Mouse (Mus musculus): ENCODE results near the gene Sox8. TPM values are rescaled to one million over a fixed set of nuclear protein-coding genes. Genes with fewer than 3 reads are reported as not detected.

Sox8 gene
- polyA plus RNA-seq, 1 experiment from 2014 or later: 2.2 TPM

GRCm38 (mm10) chr17:25577263-25577662, 6.8 kb upstream of the Sox8 start:
- H3K27ac ChIP-seq: no peak overlapping the region
- no peak overlapping the region for H3K9ac ChIP-seq (ENCODE audit: low read depth, low read length)
- ATAC-seq (replicated peaks; ENCODE audit: low FRiP score, low read depth): no peak
- H3K4me1 ChIP-seq (replicated peaks; ENCODE audit: insufficient read depth, low read length): peaks cover 6% of the 10 kb centered on the region; the same call in 1 of the 2 replicates
- no peak for DNase-seq (ENCODE audit: low spot score)
- no peak for TF ChIP-seq CTCF (IDR thresholded peaks at IDR 0.05; ENCODE audit: low read depth)
- H3K4me3 ChIP-seq (replicated peaks; ENCODE audit: low read depth, low read length): no peak overlapping the region
- WGBS: 72% methylated on average over 6 of the region's 6 CpGs
- H3K36me3 ChIP-seq (ENCODE audit: insufficient read depth, low read length): no peaks in the 10 kb centered on the region
- no peaks in the 10 kb centered on the region for H3K27me3 ChIP-seq (ENCODE audit: insufficient read depth, low read length)
- H3K9me3 ChIP-seq (replicated peaks; ENCODE audit: low read length): no peaks in the 10 kb centered on the region
- no peak overlapping the region for H3K4me2 ChIP-seq (ENCODE audit: low read length)

GRCm38 (mm10) chr17:25576034-25576433, 5.5 kb upstream of the Sox8 start:
- ATAC-seq (replicated peaks; ENCODE audit: low FRiP score, low read depth) (no peak), DNase-seq (ENCODE audit: low spot score) (no peak)
- H3K4me2 ChIP-seq (ENCODE audit: low read length): no peak overlapping the region
- H3K36me3 ChIP-seq (ENCODE audit: insufficient read depth, low read length): no peaks in the 10 kb centered on the region
- peaks cover 6% of the 10 kb centered on the region for H3K4me1 ChIP-seq (replicated peaks; ENCODE audit: insufficient read depth, low read length)
- no peak for TF ChIP-seq CTCF (IDR thresholded peaks at IDR 0.05; ENCODE audit: low read depth)
- H3K27me3 ChIP-seq (ENCODE audit: insufficient read depth, low read length): no peaks in the 10 kb centered on the region
- H3K9ac ChIP-seq (ENCODE audit: low read depth, low read length): no peak overlapping the region
- no peaks in the 10 kb centered on the region for H3K9me3 ChIP-seq (replicated peaks; ENCODE audit: low read length)
- 62% methylated on average over 2 of the region's 2 CpGs for WGBS
- no peak overlapping the region for H3K4me3 ChIP-seq (replicated peaks; ENCODE audit: low read depth, low read length)
- H3K27ac ChIP-seq: no peak overlapping the region

- Histone ChIP-seq H3K9ac (ENCODE audit: low read depth, low read length) (no peak overlapping the region), H3K4me1 (replicated peaks; ENCODE audit: insufficient read depth, low read length) (peaks cover 6% of the 10 kb centered on the region), H3K27me3 (ENCODE audit: insufficient read depth, low read length) (no peaks in the 10 kb centered on the region), H3K4me3 (replicated peaks; ENCODE audit: low read depth, low read length) (no peak overlapping the region), H3K27ac (no peak overlapping the region), H3K4me2 (ENCODE audit: low read length) (no peak overlapping the region), H3K36me3 (ENCODE audit: insufficient read depth, low read length) (no peaks in the 10 kb centered on the region), H3K9me3 (replicated peaks; ENCODE audit: low read length) (no peaks in the 10 kb centered on the region)
- WGBS: 74% methylated on average over 12 of the region's 12 CpGs
- ATAC-seq (replicated peaks; ENCODE audit: low FRiP score, low read depth) (no peak), DNase-seq (ENCODE audit: low spot score) (no peak)
- TF ChIP-seq CTCF (IDR thresholded peaks at IDR 0.05; ENCODE audit: low read depth): no peak
Observed at GRCm38 (mm10) chr17:25575208-25575971, 4.9 kb upstream of the Sox8 start.

DNA sequence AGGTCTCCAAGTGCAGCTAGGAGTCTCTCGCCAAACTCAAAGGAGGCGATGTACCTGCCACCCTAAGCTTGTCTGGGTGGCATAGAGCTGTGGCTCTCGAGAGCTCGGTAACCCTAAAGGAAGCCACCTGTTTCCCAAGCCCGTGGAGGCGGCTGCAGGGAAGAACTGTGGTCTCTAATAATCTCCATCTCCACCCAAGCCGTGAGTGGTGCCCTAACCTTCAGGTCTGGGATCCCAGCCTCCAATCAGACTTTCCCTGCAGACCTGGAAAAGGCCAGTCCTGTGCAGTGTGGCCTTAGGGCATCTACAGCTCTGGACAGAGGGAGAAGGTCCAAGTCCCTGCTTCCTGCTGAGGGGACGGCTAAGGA, 951 bp upstream of the Sox8 start:
- H3K9me3 ChIP-seq (replicated peaks; ENCODE audit: low read length): no peaks in the 10 kb centered on the region
- H3K4me1 ChIP-seq (replicated peaks; ENCODE audit: insufficient read depth, low read length): peaks cover 8% of the 10 kb centered on the region; the same call in 1 of the 2 replicates
- H3K4me2 ChIP-seq (ENCODE audit: low read length): peak overlapping the region; percentile 94
- DNase-seq (ENCODE audit: low spot score) (no peak), ATAC-seq (replicated peaks; ENCODE audit: low FRiP score, low read depth) (no peak)
- H3K36me3 ChIP-seq (ENCODE audit: insufficient read depth, low read length): no peaks in the 10 kb centered on the region
- TF ChIP-seq CTCF (IDR thresholded peaks at IDR 0.05; ENCODE audit: low read depth): no peak
- no peaks in the 10 kb centered on the region for H3K27me3 ChIP-seq (ENCODE audit: insufficient read depth, low read length)
- H3K4me3 ChIP-seq (replicated peaks; ENCODE audit: low read depth, low read length): peak overlapping the region; percentile 40
- no peak overlapping the region for H3K27ac ChIP-seq
- WGBS: 6% methylated on average over 8 of the region's 8 CpGs
- H3K9ac ChIP-seq (ENCODE audit: low read depth, low read length): peak overlapping the region; percentile 51

DNA sequence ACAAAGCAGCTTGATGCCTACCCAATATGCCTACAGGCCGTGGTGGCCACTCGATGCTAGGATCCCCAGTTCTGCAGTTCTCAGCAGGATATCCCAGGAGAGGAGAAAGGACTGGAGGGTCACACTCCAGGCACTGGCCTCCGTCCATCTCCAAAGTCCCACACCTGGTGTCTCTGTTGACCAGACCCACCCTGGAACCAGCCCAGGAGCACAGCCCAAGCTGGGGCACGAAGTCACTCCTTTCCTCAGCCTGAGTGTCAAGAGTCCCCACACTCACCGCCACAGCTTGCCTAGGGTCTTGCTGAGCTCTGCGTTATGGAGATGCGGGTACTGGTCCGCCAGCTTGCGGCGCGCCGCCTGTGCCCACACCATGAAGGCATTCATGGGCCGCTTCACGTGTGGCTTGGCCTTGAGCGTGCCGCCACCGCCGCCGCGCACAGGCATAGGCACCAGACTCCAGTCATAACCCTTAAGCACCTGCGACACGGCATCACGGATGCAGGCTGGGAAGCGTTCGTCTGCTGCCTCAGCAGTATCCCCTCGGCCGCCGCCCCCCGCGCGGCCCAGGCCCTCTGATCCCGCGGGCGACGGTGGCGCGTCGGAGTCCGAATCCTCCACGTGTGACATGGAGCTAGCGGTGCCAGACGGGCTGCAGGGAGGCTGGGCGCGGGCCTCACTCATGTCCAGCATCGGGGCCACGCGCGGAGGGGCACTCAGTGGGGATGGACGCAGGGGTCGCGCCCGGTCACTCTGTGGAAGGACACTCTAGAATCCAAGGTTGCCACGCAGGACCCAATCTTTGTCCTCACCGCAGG, 446 bp downstream of the Sox8 start:
- H3K4me3 ChIP-seq (replicated peaks; ENCODE audit: low read depth, low read length): peak overlapping the region; percentile 40
- H3K4me2 ChIP-seq (ENCODE audit: low read length): peak overlapping the region; percentile 94
- H3K27me3 ChIP-seq (ENCODE audit: insufficient read depth, low read length): no peaks in the 10 kb centered on the region
- 4% methylated on average over 53 of the region's 54 CpGs for WGBS
- peak; percentile 43 for ATAC-seq (replicated peaks; ENCODE audit: low FRiP score, low read depth)
- H3K4me1 ChIP-seq (replicated peaks; ENCODE audit: insufficient read depth, low read length): peaks cover 8% of the 10 kb centered on the region; the same call in 1 of the 2 replicates
- H3K36me3 ChIP-seq (ENCODE audit: insufficient read depth, low read length): no peaks in the 10 kb centered on the region
- no peak for TF ChIP-seq CTCF (IDR thresholded peaks at IDR 0.05; ENCODE audit: low read depth)
- no peak overlapping the region for H3K27ac ChIP-seq
- no peak for DNase-seq (ENCODE audit: low spot score)
- H3K9me3 ChIP-seq (replicated peaks; ENCODE audit: low read length): no peaks in the 10 kb centered on the region
- 0 out of 2 replicates have a peak overlapping the region, but pooled peaks have one; percentile 35 for H3K9ac ChIP-seq (ENCODE audit: low read depth, low read length)

- DNase-seq (ENCODE audit: low spot score) (no peak), ATAC-seq (replicated peaks; ENCODE audit: low FRiP score, low read depth) (no peak)
- H3K27ac ChIP-seq: no peak overlapping the region
- H3K4me1 ChIP-seq (replicated peaks; ENCODE audit: insufficient read depth, low read length): peaks cover 8% of the 10 kb centered on the region; the same call in 1 of the 2 replicates
- no peak overlapping the region for H3K4me3 ChIP-seq (replicated peaks; ENCODE audit: low read depth, low read length)
- no peaks in the 10 kb centered on the region for H3K27me3 ChIP-seq (ENCODE audit: insufficient read depth, low read length)
- no peak for TF ChIP-seq CTCF (IDR thresholded peaks at IDR 0.05; ENCODE audit: low read depth)
- no peaks in the 10 kb centered on the region for H3K9me3 ChIP-seq (replicated peaks; ENCODE audit: low read length)
- H3K9ac ChIP-seq (ENCODE audit: low read depth, low read length): no peak overlapping the region
- H3K4me2 ChIP-seq (ENCODE audit: low read length): peak overlapping the region; percentile 16; the same call in 1 of the 2 replicates
- WGBS: 67% methylated on average over 11 of the region's 11 CpGs
- H3K36me3 ChIP-seq (ENCODE audit: insufficient read depth, low read length): no peaks in the 10 kb centered on the region
Observed at GRCm38 (mm10) chr17:25568880-25569279, 1.6 kb downstream of the Sox8 start.
